Mouse (Mus musculus) intestine, embryonic 16.5 days (tissue): ENCODE measurements around the gene Pde1b. TPM values are rescaled to one million over a fixed set of nuclear protein-coding genes. Genes with fewer than 3 reads are reported as not detected.

Experiments
- ATAC-seq: fragments of 200-750 bp; cut with Nextera tagmentation; 2 replicates; pipeline ENCODE4 v1.8.0; 2017; ENCODE audit warnings: moderate TSS enrichment, moderate library complexity
- H3K27ac ChIP-seq: fragments of 300-500 bp; sonication (generic); 2 replicates; pipeline ENCODE4 v1.5.1; 2014; ENCODE audit warnings: mild to moderate bottlenecking, low read length
- H3K27me3 ChIP-seq: fragments of 300-500 bp; sonication (generic); replicated peaks from 2 replicates; pipeline ENCODE4 v1.6.1; 2014; ENCODE audit warnings: low read length, control low read depth, mixed read lengths; ENCODE audit not compliant: control insufficient read depth, insufficient read depth
- H3K36me3 ChIP-seq: fragments of 300-500 bp; sonication (generic); 2 replicates; pipeline ENCODE4 v1.6.1; 2014; ENCODE audit warnings: low read length, control low read depth; ENCODE audit not compliant: control insufficient read depth, insufficient read depth
- H3K4me1 ChIP-seq: fragments of 300-500 bp; sonication (generic); 2 replicates; pipeline ENCODE4 v1.6.1; 2014; ENCODE audit warnings: low read length, control low read depth, mixed read lengths; ENCODE audit not compliant: control insufficient read depth, insufficient read depth
- H3K4me2 ChIP-seq: fragments of 300-500 bp; sonication (generic); 2 replicates; pipeline ENCODE4 v1.6.1; 2014; ENCODE audit warnings: low read depth, low read length, control low read depth
- H3K4me3 ChIP-seq: fragments of 300-500 bp; sonication (generic); 2 replicates; pipeline ENCODE4 v1.5.1; 2014; ENCODE audit warnings: mild to moderate bottlenecking, low read length
- H3K9ac ChIP-seq: fragments of 300-500 bp; sonication (generic); 2 replicates; pipeline ENCODE4 v1.6.1; 2014; ENCODE audit warnings: low read depth, low read length
- H3K9me3 ChIP-seq: fragments of 300-500 bp; sonication (generic); 2 replicates; pipeline ENCODE4 v1.6.1; 2016; ENCODE audit warnings: low read length, control low read depth; ENCODE audit not compliant: control insufficient read depth
- WGBS: fragments of 180-500 bp; shearing (Covaris S2); extraction: QIAGEN DNeasy Blood & Tissue Kit; methylation state at CpG from one replicate; pipeline ENCODE4 v1.1.7; 2014; 5-methylcytosine and 5-hydroxymethylcytosine counted together
- polyA plus RNA-seq: library from polyadenylated mRNA; unstranded; fragments of >200 nt; fragmentation: Nextera tagmentation; extraction: Ambion mirVana; gene quantifications from 2 replicates; pipeline ENCODE4 v1.2.1, GENCODE M21; 2015

Pde1b gene
- polyA plus RNA-seq, result 5.1 and 5.8 TPM in 2 replicates

GRCm38 (mm10) chr15:103502435-103503250 lies at the start of gene Pde1b:
Pde1b (plus strand) TSS chr15:103503034.
- Histone ChIP-seq H3K9ac (peak within 1 kb of the TSS; percentile 66), H3K27me3 (peaks cover 29% of the 10 kb centered on the region), H3K9me3 (no peaks in the 10 kb centered on the region), H3K4me1 (peaks cover 9% of the 10 kb centered on the region; the same call in 1 of the 2 replicates), H3K36me3 (no peaks in the 10 kb centered on the region), H3K4me2 (peak within 1 kb of the TSS; percentile 98), H3K27ac (no peak within 1 kb of the TSS), H3K4me3 (peak within 1 kb of the TSS; percentile 59)
- peak; percentile 95 for ATAC-seq
- WGBS, result 2% methylated on average over 57 of the region's 63 CpGs

GRCm38 (mm10) chr15:103453551-103454218 lies 49.1 kb upstream of the Pde1b start, which contains the start of gene Nckap1l:
Nckap1l (plus strand) TSS chr15:103453794.
- Histone ChIP-seq H3K4me2 (no peak within 1 kb of the TSS), H3K4me1 (no peaks in the 10 kb centered on the region), H3K9me3 (no peaks in the 10 kb centered on the region), H3K9ac (no peak within 1 kb of the TSS), H3K27me3 (no peaks in the 10 kb centered on the region), H3K36me3 (no peaks in the 10 kb centered on the region), H3K27ac (no peak within 1 kb of the TSS), H3K4me3 (no peak within 1 kb of the TSS)
- 85% methylated on average over 13 of the region's 13 CpGs for WGBS
- ATAC-seq, result no peak

- no peaks in the 10 kb centered on the region for H3K27me3 ChIP-seq
- no peak overlapping the region for H3K27ac ChIP-seq
- ATAC-seq, result no peak
- WGBS, result 78% methylated on average over 6 of the region's 6 CpGs
- H3K4me3 ChIP-seq, result no peak overlapping the region
- H3K4me2 ChIP-seq, result no peak overlapping the region
- no peak overlapping the region for H3K9ac ChIP-seq
- no peaks in the 10 kb centered on the region for H3K9me3 ChIP-seq
- H3K4me1 ChIP-seq, result no peaks in the 10 kb centered on the region
- no peaks in the 10 kb centered on the region for H3K36me3 ChIP-seq
These were observed 48.4 kb upstream of the Pde1b start for GRCm38 (mm10) chr15:103454449-103454848.

GRCm38 (mm10) chr15:103462539-103463261 lies 40.1 kb upstream of the Pde1b start:
- H3K4me1 ChIP-seq, result no peaks in the 10 kb centered on the region
- no peak overlapping the region for H3K4me2 ChIP-seq
- no peak overlapping the region for H3K4me3 ChIP-seq
- no peaks in the 10 kb centered on the region for H3K36me3 ChIP-seq
- no peaks in the 10 kb centered on the region for H3K9me3 ChIP-seq
- 53% methylated on average over 7 of the region's 7 CpGs for WGBS
- no peak overlapping the region for H3K9ac ChIP-seq
- ATAC-seq, result no peak
- H3K27me3 ChIP-seq, result no peaks in the 10 kb centered on the region
- no peak overlapping the region for H3K27ac ChIP-seq

GRCm38 (mm10) chr15:103471488-103472194 lies 31.2 kb upstream of the Pde1b start:
- 79% methylated on average over 7 of the region's 7 CpGs for WGBS
- Histone ChIP-seq H3K36me3 (no peaks in the 10 kb centered on the region), H3K27ac (no peak overlapping the region)

GRCm38 (mm10) chr15:103472265-103472664 lies 30.6 kb upstream of the Pde1b start:
- ATAC-seq, result no peak
- WGBS, result 77% methylated on average over 3 of the region's 3 CpGs
- H3K4me3 ChIP-seq, result no peak overlapping the region

More at GRCm38 (mm10) chr15:103471488-103472194, 31.2 kb upstream of the Pde1b start:
- no peak for ATAC-seq
- H3K4me3 ChIP-seq, result no peak overlapping the region
- H3K4me2 ChIP-seq, result no peak overlapping the region
- no peaks in the 10 kb centered on the region for H3K4me1 ChIP-seq
- H3K9me3 ChIP-seq, result no peaks in the 10 kb centered on the region
- H3K27me3 ChIP-seq, result no peaks in the 10 kb centered on the region
- no peak overlapping the region for H3K9ac ChIP-seq

GRCm38 (mm10) chr15:103473182-103473581 lies 29.7 kb upstream of the Pde1b start:
- no peak overlapping the region for H3K27ac ChIP-seq
- no peaks in the 10 kb centered on the region for H3K36me3 ChIP-seq
- ATAC-seq, result no peak
- H3K4me1 ChIP-seq, result no peaks in the 10 kb centered on the region
- WGBS, result 89% methylated on average over 7 of the region's 7 CpGs
- H3K9ac ChIP-seq, result no peak overlapping the region
- no peaks in the 10 kb centered on the region for H3K9me3 ChIP-seq
- no peak overlapping the region for H3K4me3 ChIP-seq
- H3K27me3 ChIP-seq, result no peaks in the 10 kb centered on the region
- H3K4me2 ChIP-seq, result no peak overlapping the region

More at GRCm38 (mm10) chr15:103472265-103472664, 30.6 kb upstream of the Pde1b start:
- Histone ChIP-seq H3K4me2 (no peak overlapping the region), H3K27ac (no peak overlapping the region), H3K9me3 (no peaks in the 10 kb centered on the region), H3K4me1 (no peaks in the 10 kb centered on the region), H3K36me3 (no peaks in the 10 kb centered on the region), H3K9ac (no peak overlapping the region), H3K27me3 (no peaks in the 10 kb centered on the region)

GRCm38 (mm10) chr15:103473769-103474168 lies 29.1 kb upstream of the Pde1b start:
- no peak overlapping the region for H3K9ac ChIP-seq
- no peak overlapping the region for H3K4me2 ChIP-seq
- H3K4me1 ChIP-seq, result no peaks in the 10 kb centered on the region
- no peak overlapping the region for H3K4me3 ChIP-seq
- 87% methylated on average over 5 of the region's 5 CpGs for WGBS
- H3K36me3 ChIP-seq, result no peaks in the 10 kb centered on the region
- no peaks in the 10 kb centered on the region for H3K27me3 ChIP-seq
- H3K9me3 ChIP-seq, result no peaks in the 10 kb centered on the region
- no peak overlapping the region for H3K27ac ChIP-seq
- ATAC-seq, result no peak
